In genomic region chr2:170731632-170732561, GRCm38 (mm10) we compare ENCODE assay signal across 8 mouse cellular contexts. TPM values are rescaled to one million over a fixed set of nuclear protein-coding genes. Genes with fewer than 3 reads are reported as not detected.
A peak's percentile ranks its signal among the peaks of the same experiment; 100 is the strongest.
DNase-seq lines count a peak whose midpoint lies in the region; ATAC-seq and TF ChIP-seq lines count a peak whose summit lies in the region.

TSS of gene Dok5 (plus strand) at chr2:170731807.

- peak within 1 kb of the TSS; percentile 46 for H3K4me3 ChIP-seq in intestine, embryonic 16.5 days (ENCODE audit: low read length)
- peak within 1 kb of the TSS; percentile 64 for H3K4me3 ChIP-seq in small intestine, adult 2 months (ENCODE audit: low read depth, low read length)

- DNase-seq in adrenal gland, adult 2 months = peak; percentile 68
- peak; percentile 81 for DNase-seq in embryo, embryonic 11 days
- peak; percentile 64 to 73 for DNase-seq in gastrocnemius, postnatal 36 days
- DNase-seq in left cerebral cortex, postnatal 14 days (ENCODE audit: low spot score in 2 of 2) = peak; percentile 88 to 92
- DNase-seq in mesoderm, embryonic 11.5 days (ENCODE audit: low read depth, low spot score) = peak; percentile 59

- H3K36me3 ChIP-seq in intestine, embryonic 16.5 days (ENCODE audit: control insufficient read depth, insufficient read depth, low read length) = no peaks in the 10 kb centered on the region
- H3K36me3 ChIP-seq in small intestine, adult 2 months (ENCODE audit: control insufficient read depth, insufficient read depth, low read length) = no peaks in the 10 kb centered on the region

- WGBS in intestine, embryonic 16.5 days = 4% methylated on average over 50 of the region's 53 CpGs
- WGBS in small intestine, adult 2 months = 7% methylated on average over 51 of the region's 53 CpGs

- H3K27me3 ChIP-seq in intestine, embryonic 16.5 days (replicated peaks; ENCODE audit: control insufficient read depth, insufficient read depth, low read length) = peaks cover 19% of the 10 kb centered on the region
- no peaks in the 10 kb centered on the region for H3K27me3 ChIP-seq in small intestine, adult 2 months (ENCODE audit: control insufficient read depth, insufficient read depth, low read length)

- intact Hi-C loops in gastrocnemius, postnatal 36 days (cut with DNase I) = no loop called here
- intact Hi-C loops in left cerebral cortex, postnatal 14 days (cut with DNase I) = no loop called here

- no peak for TF ChIP-seq POLR2A in small intestine, adult 2 months (IDR thresholded peaks at IDR 0.05; ENCODE audit: low read depth, low read length)

- H3K4me1 ChIP-seq in intestine, embryonic 16.5 days (ENCODE audit: control insufficient read depth, insufficient read depth, low read length) = no peaks in the 10 kb centered on the region
- H3K4me1 ChIP-seq in small intestine, adult 2 months (ENCODE audit: control insufficient read depth, insufficient read depth, insufficient read length, low read length) = no peaks in the 10 kb centered on the region

- ATAC-seq in intestine, embryonic 16.5 days = peak; percentile 88
- no peak for ATAC-seq in megakaryocyte-erythroid progenitor cell, adult 5-6 weeks (replicated peaks; ENCODE audit: low FRiP score, low TSS enrichment, poor library complexity, severe bottlenecking)

- TF ChIP-seq CTCF in small intestine, adult 2 months (IDR thresholded peaks at IDR 0.05; ENCODE audit: extremely low read depth, insufficient read length, insufficient replicate concordance, low read depth, low read length) = no peak

- peak within 1 kb of the TSS; percentile 21 for H3K9ac ChIP-seq in intestine, embryonic 16.5 days (ENCODE audit: low read depth, low read length)

- no peak within 1 kb of the TSS for H3K27ac ChIP-seq in intestine, embryonic 16.5 days (ENCODE audit: low read length)
- no peak within 1 kb of the TSS for H3K27ac ChIP-seq in small intestine, adult 2 months (ENCODE audit: insufficient read depth, low read depth, low read length)

- H3K4me2 ChIP-seq in intestine, embryonic 16.5 days (ENCODE audit: low read depth, low read length) = peak within 1 kb of the TSS; percentile 61

- H3K9me3 ChIP-seq in intestine, embryonic 16.5 days (ENCODE audit: control insufficient read depth, low read length) = no peaks in the 10 kb centered on the region

RNA-seq across cellular contexts. Expression of gene Dok5, which starts in this region (rescaled TPM):
- under 1 TPM; 0.26 to 0.41 TPM for total RNA-seq in adrenal gland, adult 2 months (2021)
- polyA plus RNA-seq in adrenal gland, adult 2 months (2012; rRNA removed) = 0.27 and 0.45 TPM in 2 replicates
- 1 to 10 TPM; 3.8 to 5.6 TPM for total RNA-seq in gastrocnemius, postnatal 36 days (2021)
- 1.8 and 2.6 TPM in 2 replicates for polyA plus RNA-seq in intestine, embryonic 16.5 days (2015; fragmentation: Nextera tagmentation; extraction: Ambion mirVana)
- 10 to 100 TPM; 50.9 to 51.1 TPM for total RNA-seq in left cerebral cortex, postnatal 14 days (2021)
- 0.14 and 0.17 TPM in 2 replicates for polyA plus RNA-seq in small intestine, adult 2 months (2012; rRNA removed)
- not detected in 2 replicates for total RNA-seq in megakaryocyte-erythroid progenitor cell, adult 5-6 weeks (2014; fragmentation: Nextera tagmentation)
- not detected in 2 replicates for total RNA-seq in megakaryocyte-erythroid progenitor cell, adult 5-6 weeks (2017)

Comparison
In these comparisons a context has a peak if more than half of its experiments do, and no peak if none do; other contexts are left out.
1. RNA of gene Dok5 (total RNA-seq): 50.9 to 51.1 TPM in left cerebral cortex, postnatal 14 days; 3.8 to 5.6 TPM in gastrocnemius, postnatal 36 days, 0.26 to 0.41 TPM in adrenal gland, adult 2 months and not detected in megakaryocyte-erythroid progenitor cell, adult 5-6 weeks; every median in the first group is over 4 times any median in the second.
2. Peak in DNase-seq in adrenal gland, adult 2 months; RNA of the gene not detected or under 1 TPM.
3. Peak in every context shown above with its lines, with median percentiles within 50 percentile points of each other: DNase-seq.